Mouse (Mus musculus) cortical plate, adult 2 months (tissue): ENCODE data around the gene Rasgrp2.

ENCODE experiments used
- CTCF ChIP-seq: fragments of 200-500 bp; IDR thresholded peaks from 2 replicates; pipeline ENCODE4 v1.5.1; 2011; ENCODE audit warnings: mild to moderate bottlenecking, control low read depth, low read length; ENCODE audit not compliant: insufficient read depth; ENCODE audit errors: extremely low read depth
- POLR2A ChIP-seq: fragments of 200-500 bp; IDR thresholded peaks from 2 replicates; pipeline ENCODE4 v1.6.1; 2011; ENCODE audit warnings: mild to moderate bottlenecking, low read length, control low read depth; ENCODE audit not compliant: insufficient read depth; ENCODE audit errors: extremely low read depth

DNA sequence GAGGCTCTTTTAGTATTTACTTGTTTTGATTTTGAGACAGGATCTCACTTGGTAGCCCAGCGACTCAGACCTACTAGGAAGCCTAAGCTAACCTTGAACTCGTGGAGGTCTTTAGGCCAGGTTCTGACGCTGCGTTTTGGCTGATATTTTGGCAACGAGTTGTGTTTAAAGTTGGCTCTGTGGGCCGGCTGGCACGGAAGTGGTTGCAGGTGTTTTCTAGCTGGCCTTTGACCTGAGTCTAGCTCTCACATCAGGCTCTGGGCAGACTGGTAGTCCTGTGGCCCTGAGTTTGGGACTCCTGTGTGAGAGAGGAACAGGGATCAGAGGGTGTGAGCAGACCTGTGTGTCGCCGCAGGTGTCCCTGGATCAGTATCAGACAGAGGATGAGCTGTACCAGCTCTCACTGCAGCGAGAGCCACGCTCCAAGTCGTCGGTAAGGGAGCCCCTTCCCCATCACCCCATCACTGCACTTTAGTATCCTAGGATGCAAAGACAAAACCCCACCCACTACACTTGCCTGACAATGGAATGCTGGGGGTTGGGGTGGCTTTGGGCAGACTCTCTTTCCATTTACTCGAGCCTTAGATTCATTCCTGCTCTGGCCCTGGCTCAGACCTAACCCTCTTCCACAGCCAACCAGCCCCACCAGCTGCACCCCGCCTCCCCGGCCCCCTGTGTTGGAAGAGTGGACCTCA lies 8.8 kb downstream of the Rasgrp2 start:
- no peak for TF ChIP-seq CTCF
- no peak for TF ChIP-seq POLR2A
